Mouse (Mus musculus) intestine, embryonic 16.5 days (tissue): ENCODE measurements around the gene Cadps. TPM values are rescaled to one million over a fixed set of nuclear protein-coding genes. Genes with fewer than 3 reads are reported as not detected.
A peak's percentile ranks its signal among the peaks of the same experiment; 100 is the strongest.

Source experiments
- ATAC-seq: fragments of 200-750 bp; cut with Nextera tagmentation; 2 replicates; pipeline ENCODE4 v1.8.0; 2017; ENCODE audit warnings: moderate TSS enrichment, moderate library complexity
- H3K27ac ChIP-seq: fragments of 300-500 bp; sonication (generic); 2 replicates; pipeline ENCODE4 v1.5.1; 2014; ENCODE audit warnings: mild to moderate bottlenecking, low read length
- H3K27me3 ChIP-seq: fragments of 300-500 bp; sonication (generic); replicated peaks from 2 replicates; pipeline ENCODE4 v1.6.1; 2014; ENCODE audit warnings: low read length, control low read depth, mixed read lengths; ENCODE audit not compliant: control insufficient read depth, insufficient read depth
- H3K36me3 ChIP-seq: fragments of 300-500 bp; sonication (generic); 2 replicates; pipeline ENCODE4 v1.6.1; 2014; ENCODE audit warnings: low read length, control low read depth; ENCODE audit not compliant: control insufficient read depth, insufficient read depth
- H3K4me1 ChIP-seq: fragments of 300-500 bp; sonication (generic); 2 replicates; pipeline ENCODE4 v1.6.1; 2014; ENCODE audit warnings: low read length, control low read depth, mixed read lengths; ENCODE audit not compliant: control insufficient read depth, insufficient read depth
- H3K4me2 ChIP-seq: fragments of 300-500 bp; sonication (generic); 2 replicates; pipeline ENCODE4 v1.6.1; 2014; ENCODE audit warnings: low read depth, low read length, control low read depth
- H3K4me3 ChIP-seq: fragments of 300-500 bp; sonication (generic); 2 replicates; pipeline ENCODE4 v1.5.1; 2014; ENCODE audit warnings: mild to moderate bottlenecking, low read length
- H3K9ac ChIP-seq: fragments of 300-500 bp; sonication (generic); 2 replicates; pipeline ENCODE4 v1.6.1; 2014; ENCODE audit warnings: low read depth, low read length
- H3K9me3 ChIP-seq: fragments of 300-500 bp; sonication (generic); 2 replicates; pipeline ENCODE4 v1.6.1; 2016; ENCODE audit warnings: low read length, control low read depth; ENCODE audit not compliant: control insufficient read depth
- WGBS: fragments of 180-500 bp; shearing (Covaris S2); extraction: QIAGEN DNeasy Blood & Tissue Kit; methylation state at CpG from one replicate; pipeline ENCODE4 v1.1.7; 2014; 5-methylcytosine and 5-hydroxymethylcytosine counted together
- polyA plus RNA-seq: library from polyadenylated mRNA; unstranded; fragments of >200 nt; fragmentation: Nextera tagmentation; extraction: Ambion mirVana; gene quantifications from 2 replicates; pipeline ENCODE4 v1.2.1, GENCODE M21; 2015

The Cadps gene
- polyA plus RNA-seq, 1 experiment from 2014 or later = 2.6 TPM

DNA sequence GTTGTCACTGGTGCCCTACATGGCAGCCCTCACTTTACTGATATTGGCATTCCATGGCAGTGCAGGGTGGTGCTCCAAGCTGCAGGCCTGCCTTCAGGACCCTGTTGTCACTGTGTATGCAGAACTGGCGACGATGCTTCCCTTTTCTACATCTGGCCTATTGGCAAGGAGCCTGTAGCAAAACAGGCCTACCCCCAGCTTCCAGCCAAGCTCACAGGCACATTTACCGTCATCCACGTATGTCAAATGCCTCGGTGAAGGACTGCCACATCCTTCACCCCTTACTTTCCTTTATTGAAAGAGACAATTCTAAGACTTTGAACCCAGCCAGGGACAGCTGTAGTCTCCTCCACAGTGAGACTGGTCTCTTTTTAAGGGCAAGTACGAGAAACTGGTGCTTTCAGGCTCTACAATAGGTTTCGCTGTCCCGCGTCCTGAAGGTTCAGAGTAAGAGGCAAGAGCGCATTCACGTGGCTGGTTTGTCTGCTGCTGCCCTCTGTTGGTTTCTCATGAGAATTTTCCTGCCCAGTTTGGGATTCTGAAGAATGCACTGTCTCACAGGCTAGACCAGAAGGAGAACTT lies 292.8 kb downstream of the Cadps start:
- no peak overlapping the region for H3K27ac ChIP-seq
- peak; percentile 64 for ATAC-seq
- no peaks in the 10 kb centered on the region for H3K27me3 ChIP-seq
- WGBS = 17% methylated on average over 11 of the region's 11 CpGs
- H3K4me3 ChIP-seq = no peak overlapping the region
- H3K4me1 ChIP-seq = no peaks in the 10 kb centered on the region
- H3K9me3 ChIP-seq = no peaks in the 10 kb centered on the region
- no peak overlapping the region for H3K9ac ChIP-seq
- H3K4me2 ChIP-seq = no peak overlapping the region
- H3K36me3 ChIP-seq = no peaks in the 10 kb centered on the region

DNA sequence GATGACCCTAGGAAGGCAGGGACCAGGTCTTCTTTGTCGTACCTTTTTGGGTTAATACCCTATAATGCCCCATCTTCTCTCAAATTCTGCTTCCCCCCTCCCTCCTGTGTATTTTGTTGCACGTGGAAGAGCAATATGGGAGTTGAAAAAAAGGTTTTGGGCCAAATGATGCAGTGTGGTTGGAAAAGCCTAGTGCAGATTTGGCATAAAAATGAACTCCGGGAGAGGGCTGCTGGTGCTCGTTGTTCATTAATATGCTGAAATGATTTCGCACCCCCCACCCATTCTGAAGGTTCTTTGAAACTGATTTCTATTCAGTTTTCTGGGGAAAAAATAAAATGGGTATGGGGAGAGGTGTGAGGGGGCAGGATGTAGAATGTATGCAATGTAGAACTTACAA lies 295.6 kb downstream of the Cadps start:
- H3K4me2 ChIP-seq = no peak overlapping the region
- H3K4me3 ChIP-seq = no peak overlapping the region
- no peaks in the 10 kb centered on the region for H3K36me3 ChIP-seq
- H3K27ac ChIP-seq = no peak overlapping the region
- no peaks in the 10 kb centered on the region for H3K4me1 ChIP-seq
- no peak for ATAC-seq
- WGBS = 72% methylated on average over 5 of the region's 5 CpGs
- H3K27me3 ChIP-seq = no peaks in the 10 kb centered on the region
- H3K9ac ChIP-seq = no peak overlapping the region
- no peaks in the 10 kb centered on the region for H3K9me3 ChIP-seq

DNA sequence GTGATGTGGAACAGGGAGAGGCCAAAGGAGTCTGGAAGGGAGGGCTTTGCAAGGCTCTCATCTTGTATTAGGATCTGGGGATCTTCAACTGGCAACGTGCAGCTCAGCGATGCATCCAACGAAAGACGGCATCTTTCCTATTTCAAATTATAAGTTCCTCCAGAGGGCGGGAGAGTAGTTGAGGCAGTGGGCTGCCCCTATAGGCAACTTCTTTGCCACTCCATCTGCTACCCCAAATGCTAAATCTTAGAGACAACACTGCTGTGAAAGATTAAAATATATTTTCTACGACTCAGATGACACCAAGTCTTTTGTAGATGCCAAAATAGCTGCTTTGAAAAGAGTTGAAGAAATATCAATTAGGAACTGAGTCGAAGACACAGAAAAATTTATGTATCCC lies 315.9 kb downstream of the Cadps start:
- H3K4me1 ChIP-seq = no peaks in the 10 kb centered on the region
- H3K27ac ChIP-seq = no peak overlapping the region
- 90% methylated on average over 7 of the region's 7 CpGs for WGBS
- no peak overlapping the region for H3K4me3 ChIP-seq
- no peaks in the 10 kb centered on the region for H3K27me3 ChIP-seq
- ATAC-seq = no peak
- no peaks in the 10 kb centered on the region for H3K36me3 ChIP-seq
- no peak overlapping the region for H3K9ac ChIP-seq
- no peak overlapping the region for H3K4me2 ChIP-seq
- H3K9me3 ChIP-seq = no peaks in the 10 kb centered on the region

DNA sequence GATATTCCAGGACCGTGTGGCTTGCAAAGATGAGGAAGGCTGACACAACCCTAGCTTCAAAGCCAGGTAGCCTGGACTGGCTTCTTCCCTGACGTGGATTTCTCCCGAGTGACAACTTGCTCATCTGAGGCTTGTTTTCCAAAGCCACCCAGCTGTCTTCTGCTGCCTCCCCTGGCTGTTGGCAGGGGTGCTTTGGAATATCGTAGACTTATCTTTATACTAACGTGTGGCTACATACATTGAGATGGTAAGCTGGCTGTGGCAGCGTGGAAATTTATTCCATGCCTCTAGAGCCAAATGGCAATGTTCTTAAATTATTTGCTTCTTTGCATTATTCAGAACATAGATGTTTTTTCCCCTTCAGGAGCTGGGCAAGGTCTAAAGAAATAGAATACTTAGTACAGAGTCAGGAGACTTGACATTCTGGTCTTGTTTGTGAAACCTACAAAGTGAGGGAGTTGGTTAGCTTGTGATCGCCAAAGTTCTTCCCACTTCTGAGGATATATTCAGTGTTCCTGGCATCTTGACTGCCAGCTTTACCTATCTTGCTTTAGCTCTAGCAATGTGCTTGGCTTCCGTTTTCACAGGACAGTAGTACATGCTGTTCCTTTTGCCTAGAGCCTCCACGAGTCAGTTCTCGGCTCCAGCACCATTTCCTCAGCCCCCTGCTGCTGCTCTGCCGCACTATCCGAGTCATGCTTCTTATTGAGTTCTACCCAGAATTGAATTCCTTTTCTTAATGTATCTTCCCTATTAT lies 318.5 kb downstream of the Cadps start:
- Histone ChIP-seq H3K4me3 (no peak overlapping the region), H3K9ac (no peak overlapping the region), H3K36me3 (no peaks in the 10 kb centered on the region), H3K4me1 (no peaks in the 10 kb centered on the region), H3K9me3 (no peaks in the 10 kb centered on the region), H3K27me3 (no peaks in the 10 kb centered on the region), H3K27ac (no peak overlapping the region), H3K4me2 (no peak overlapping the region)
- WGBS = 81% methylated on average over 12 of the region's 12 CpGs
- no peak for ATAC-seq

DNA sequence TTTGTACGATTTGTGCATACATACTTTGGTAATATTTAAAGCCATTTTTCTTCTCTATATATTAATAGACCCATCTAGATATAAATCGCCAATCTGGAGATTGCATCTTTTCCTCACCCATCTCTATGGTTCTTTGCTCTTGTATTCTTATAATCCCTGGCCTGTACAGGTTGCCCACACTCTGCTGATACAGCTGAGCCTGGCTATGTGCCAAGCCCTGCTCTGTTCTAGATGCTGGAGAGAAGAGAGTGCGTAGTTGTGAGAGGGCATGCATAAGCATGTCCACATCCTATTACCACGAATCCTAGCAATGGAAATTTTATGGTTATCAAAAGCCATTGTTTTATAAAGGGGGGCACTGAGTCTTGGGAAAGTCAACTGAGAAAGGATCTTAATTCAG lies 360.7 kb downstream of the Cadps start:
- Histone ChIP-seq H3K36me3 (no peaks in the 10 kb centered on the region), H3K9ac (no peak overlapping the region), H3K4me3 (no peak overlapping the region), H3K4me1 (no peaks in the 10 kb centered on the region), H3K9me3 (no peaks in the 10 kb centered on the region), H3K27me3 (no peaks in the 10 kb centered on the region), H3K4me2 (no peak overlapping the region), H3K27ac (no peak overlapping the region)
- ATAC-seq = no peak
- 80% methylated on average over 4 of the region's 4 CpGs for WGBS

DNA sequence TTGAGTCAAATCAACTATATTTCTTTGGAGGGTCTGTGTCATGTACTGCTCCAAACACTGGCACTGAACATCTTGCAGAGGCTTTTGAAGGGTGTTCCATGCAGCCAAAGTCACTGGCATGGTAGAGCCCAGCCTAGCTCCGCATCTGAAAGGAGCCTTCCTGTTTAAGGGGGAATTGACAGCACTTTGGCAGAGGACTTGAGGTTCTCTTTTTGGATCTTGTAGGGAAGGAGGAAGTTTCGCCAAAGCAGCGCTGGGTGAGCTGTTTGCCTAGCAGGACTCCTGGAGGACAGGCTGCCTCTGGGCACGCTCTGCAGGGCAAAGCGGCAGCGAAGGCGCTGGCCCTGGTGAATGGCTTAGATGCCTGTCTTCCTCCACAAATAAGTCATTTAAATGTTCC lies 363.2 kb downstream of the Cadps start:
- no peaks in the 10 kb centered on the region for H3K27me3 ChIP-seq
- no peaks in the 10 kb centered on the region for H3K9me3 ChIP-seq
- no peak overlapping the region for H3K4me3 ChIP-seq
- no peak overlapping the region for H3K27ac ChIP-seq
- no peaks in the 10 kb centered on the region for H3K36me3 ChIP-seq
- no peak overlapping the region for H3K4me2 ChIP-seq
- WGBS = 61% methylated on average over 7 of the region's 7 CpGs
- no peak overlapping the region for H3K9ac ChIP-seq
- no peaks in the 10 kb centered on the region for H3K4me1 ChIP-seq
- ATAC-seq = no peak

DNA sequence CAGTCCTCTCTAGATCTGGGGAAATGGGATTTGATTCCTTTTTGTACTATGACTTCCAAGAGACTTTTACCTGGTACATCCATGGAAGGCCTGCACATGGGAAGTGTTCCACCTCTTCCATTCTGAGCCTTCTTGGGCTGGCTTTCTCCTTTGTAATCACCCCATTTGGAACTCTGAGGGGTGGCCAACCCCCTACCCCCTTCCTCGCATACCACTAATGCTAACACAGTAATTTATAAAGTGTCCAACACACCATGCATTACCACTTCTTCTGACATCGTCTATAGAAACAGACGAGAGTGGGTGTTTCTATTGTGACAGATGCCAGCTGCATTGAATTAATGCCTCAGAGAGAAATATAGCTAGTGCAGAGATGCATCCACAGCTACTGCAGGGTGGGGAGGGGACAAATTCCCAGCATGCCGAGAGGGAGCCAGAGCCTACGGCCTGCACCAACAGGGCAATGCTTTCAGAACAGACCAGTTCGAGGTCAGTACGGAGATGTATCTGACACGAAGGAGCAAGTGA lies 367.8 kb downstream of the Cadps start:
- H3K27me3 ChIP-seq = no peaks in the 10 kb centered on the region
- H3K9me3 ChIP-seq = no peaks in the 10 kb centered on the region
- ATAC-seq = no peak
- H3K36me3 ChIP-seq = no peaks in the 10 kb centered on the region
- H3K27ac ChIP-seq = no peak overlapping the region
- H3K4me2 ChIP-seq = no peak overlapping the region
- H3K4me1 ChIP-seq = no peaks in the 10 kb centered on the region
- H3K4me3 ChIP-seq = no peak overlapping the region
- whole genome bisulfite sequencing = 70% methylated on average over 8 of the region's 8 CpGs
- H3K9ac ChIP-seq = no peak overlapping the region

DNA sequence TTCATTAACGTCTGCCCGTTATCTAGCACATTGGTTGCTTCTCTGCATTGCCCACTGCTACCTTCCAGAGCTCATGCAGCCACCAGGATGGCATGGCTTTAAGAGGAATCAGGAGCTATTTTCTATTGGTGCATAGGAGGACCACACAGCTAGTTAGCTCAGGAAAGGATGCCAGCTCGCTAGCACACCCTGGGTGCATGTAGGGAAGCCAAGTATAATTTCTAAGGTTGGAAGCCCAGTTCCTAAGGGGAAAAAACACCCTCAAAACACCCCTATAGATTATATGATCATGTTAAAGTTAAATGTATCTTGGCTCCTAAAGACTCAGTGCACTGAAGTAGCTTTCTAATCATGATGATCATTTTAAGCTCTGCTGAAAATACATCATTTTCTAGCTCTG lies 372.1 kb downstream of the Cadps start:
- no peaks in the 10 kb centered on the region for H3K36me3 ChIP-seq
- no peak overlapping the region for H3K27ac ChIP-seq
- H3K4me1 ChIP-seq = no peaks in the 10 kb centered on the region
- 59% methylated on average over 3 of the region's 3 CpGs for WGBS
- no peaks in the 10 kb centered on the region for H3K27me3 ChIP-seq
- no peak overlapping the region for H3K4me3 ChIP-seq
- no peaks in the 10 kb centered on the region for H3K9me3 ChIP-seq
- ATAC-seq = no peak
- no peak overlapping the region for H3K4me2 ChIP-seq
- H3K9ac ChIP-seq = no peak overlapping the region

DNA sequence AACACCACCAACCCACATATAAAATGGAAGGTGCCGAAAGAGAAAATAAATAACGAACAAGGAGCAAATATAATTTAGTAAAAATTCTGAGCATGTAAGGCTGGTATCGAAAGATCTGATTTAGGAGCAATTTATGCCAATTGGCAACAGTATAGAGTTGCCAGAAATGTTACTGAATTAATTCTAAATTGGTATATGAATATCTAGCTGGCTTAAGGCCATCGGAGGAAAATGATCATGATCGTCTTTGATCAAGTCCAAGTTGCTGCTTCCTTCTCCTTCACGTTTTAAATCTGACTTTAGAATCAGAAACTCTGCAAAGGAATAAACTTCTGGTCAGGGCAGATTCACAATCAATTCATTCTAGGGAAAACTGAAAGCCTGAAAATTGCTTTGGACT lies 374.0 kb downstream of the Cadps start:
- H3K36me3 ChIP-seq = no peaks in the 10 kb centered on the region
- no peaks in the 10 kb centered on the region for H3K4me1 ChIP-seq
- no peak overlapping the region for H3K4me3 ChIP-seq
- no peak overlapping the region for H3K27ac ChIP-seq
- 93% methylated on average over 6 of the region's 6 CpGs for WGBS
- H3K9ac ChIP-seq = no peak overlapping the region
- H3K27me3 ChIP-seq = no peaks in the 10 kb centered on the region
- ATAC-seq = no peak
- no peaks in the 10 kb centered on the region for H3K9me3 ChIP-seq
- H3K4me2 ChIP-seq = no peak overlapping the region
